Mouse (Mus musculus) thymus, adult 2 months (tissue): ENCODE data around the gene Tyrobp. TPM values are rescaled to one million over a fixed set of nuclear protein-coding genes. Genes with fewer than 3 reads are reported as not detected.

Source experiments
- DNase-seq: peaks from one replicate; pipeline ENCODE4 v3.0.0; 2021
- H3K27ac ChIP-seq: fragments of 200-500 bp; 2 replicates; pipeline ENCODE4 v1.5.1; 2012; ENCODE audit warnings: low read length, control low read depth; ENCODE audit not compliant: control insufficient read depth, insufficient read depth
- H3K27me3 ChIP-seq: fragments of 200-500 bp; 2 replicates; pipeline ENCODE4 v1.6.1; 2012; ENCODE audit warnings: mild to moderate bottlenecking, low read length, moderate library complexity, mixed read lengths; ENCODE audit not compliant: control insufficient read depth, insufficient read depth
- H3K36me3 ChIP-seq: fragments of 200-500 bp; 2 replicates; pipeline ENCODE4 v1.6.1; 2012; ENCODE audit warnings: mild to moderate bottlenecking, low read length, moderate library complexity; ENCODE audit not compliant: control insufficient read depth, insufficient read depth
- H3K4me1 ChIP-seq: fragments of 200-500 bp; replicated peaks from 2 replicates; pipeline ENCODE4 v1.6.1; 2012; ENCODE audit warnings: low read length; ENCODE audit not compliant: control insufficient read depth, insufficient read depth
- H3K4me3 ChIP-seq: fragments of 200-500 bp; 2 replicates; pipeline ENCODE4 v1.5.1; 2012; ENCODE audit warnings: mild to moderate bottlenecking, low read length, control low read depth, moderate library complexity; ENCODE audit not compliant: control insufficient read depth, insufficient read depth
- CTCF ChIP-seq: fragments of 200-500 bp; IDR thresholded peaks from 2 replicates; pipeline ENCODE4 v1.5.1; 2012; ENCODE audit warnings: mild to moderate bottlenecking, control low read depth, low read length, moderate library complexity, borderline replicate concordance; ENCODE audit not compliant: control insufficient read depth, poor library complexity, insufficient read depth; ENCODE audit errors: extremely low read depth
- POLR2A ChIP-seq: fragments of 200-500 bp; IDR thresholded peaks from 2 replicates; pipeline ENCODE4 v1.6.1; 2012; ENCODE audit warnings: mild to moderate bottlenecking, low read length, control low read depth, moderate library complexity; ENCODE audit not compliant: control insufficient read depth, poor library complexity, insufficient read depth; ENCODE audit errors: extremely low read depth
- WGBS: fragments of 180-500 bp; shearing (Covaris S2); methylation state at CpG from one replicate; pipeline ENCODE4 v1.1.7; 2018; 5-methylcytosine and 5-hydroxymethylcytosine counted together
- polyA plus RNA-seq: library from polyadenylated mRNA; depleted of rRNA; stranded (reverse); fragments of >200 nt; gene quantifications from 2 replicates; pipeline ENCODE4 v1.2.3, GENCODE M21; 2012; rRNA removed

Tyrobp gene
- polyA plus RNA-seq: 273 and 417 TPM in 2 replicates

GRCm38 (mm10) chr7:30413596-30413995, at the start of gene Tyrobp:
TSS of gene Tyrobp (plus strand) at chr7:30413760.
- WGBS: 60% methylated on average over 5 of the region's 5 CpGs
- TF ChIP-seq CTCF (no peak), POLR2A (no peak)
- Histone ChIP-seq H3K27me3 (no peaks in the 10 kb centered on the region), H3K27ac (no peak within 1 kb of the TSS), H3K36me3 (no peaks in the 10 kb centered on the region), H3K4me1 (peaks cover 54% of the 10 kb centered on the region), H3K4me3 (no peak within 1 kb of the TSS; the same call in 1 of the 2 replicates)
- no peak for DNase-seq

GRCm38 (mm10) chr7:30367466-30367865, 46.1 kb upstream of the Tyrobp start:
- TF ChIP-seq POLR2A (no peak), CTCF (no peak)
- no peak overlapping the region for H3K4me3 ChIP-seq
- 77% methylated on average over 2 of the region's 2 CpGs for WGBS
- no peaks in the 10 kb centered on the region for H3K36me3 ChIP-seq
- H3K27me3 ChIP-seq: peaks cover 5% of the 10 kb centered on the region; the same call in 1 of the 2 replicates
- no peak overlapping the region for H3K27ac ChIP-seq
- DNase-seq: no peak
- H3K4me1 ChIP-seq: no peaks in the 10 kb centered on the region

DNA sequence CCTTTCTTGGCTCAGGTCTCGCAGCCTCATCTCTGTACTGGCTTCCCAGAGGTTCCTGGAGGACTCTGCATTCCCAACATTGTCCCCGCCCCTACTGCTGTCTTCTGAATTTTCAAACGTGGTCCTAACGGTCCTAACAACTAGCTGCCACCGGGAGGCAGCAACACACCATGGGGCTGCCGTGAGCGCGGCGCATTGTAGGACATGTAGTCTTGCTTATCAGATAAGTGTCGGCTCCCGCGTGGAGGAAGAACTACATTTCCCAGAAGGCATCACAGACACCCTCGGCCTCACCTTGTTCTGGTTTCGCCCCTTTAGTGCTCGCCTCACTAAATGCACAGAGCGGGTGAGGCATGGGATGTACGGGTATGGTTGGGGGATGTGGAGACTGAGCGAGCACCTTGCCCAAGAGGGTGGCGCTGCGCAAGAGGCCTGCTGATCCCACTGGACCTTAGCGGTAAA, 40.0 kb upstream of the Tyrobp start:
- peak; percentile 89 for DNase-seq
- no peaks in the 10 kb centered on the region for H3K27me3 ChIP-seq
- H3K27ac ChIP-seq: no peak overlapping the region
- peaks cover 2% of the 10 kb centered on the region; the same call in 1 of the 2 replicates for H3K4me1 ChIP-seq
- TF ChIP-seq POLR2A (no peak), CTCF (peak; percentile 96)
- no peak overlapping the region for H3K4me3 ChIP-seq
- H3K36me3 ChIP-seq: no peaks in the 10 kb centered on the region
- 1% methylated on average over 21 of the region's 21 CpGs for WGBS

DNA sequence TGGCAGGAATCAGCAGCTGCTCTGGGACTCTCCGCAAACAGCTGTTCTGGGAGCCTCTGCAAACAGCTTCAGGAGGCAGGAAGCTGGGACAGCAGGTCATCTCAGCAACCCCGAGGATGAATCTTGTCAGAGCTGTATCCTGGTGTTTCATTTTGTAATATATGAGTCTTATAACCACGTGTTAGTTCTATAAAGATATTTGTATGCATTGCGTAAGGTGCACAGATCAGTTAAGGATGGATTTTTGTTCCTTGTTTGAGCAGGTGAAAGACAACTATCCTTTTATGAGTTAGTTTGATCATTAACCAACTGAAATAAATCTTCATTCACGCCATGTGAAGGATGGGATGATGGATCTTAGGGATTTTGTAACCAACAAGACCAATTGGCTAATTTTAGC, 33.5 kb upstream of the Tyrobp start:
- no peak for DNase-seq
- WGBS: 68% methylated on average over 5 of the region's 5 CpGs
- TF ChIP-seq POLR2A (no peak), CTCF (no peak)
- Histone ChIP-seq H3K27me3 (no peaks in the 10 kb centered on the region), H3K4me1 (no peaks in the 10 kb centered on the region), H3K36me3 (no peaks in the 10 kb centered on the region), H3K27ac (no peak overlapping the region), H3K4me3 (no peak overlapping the region)

DNA sequence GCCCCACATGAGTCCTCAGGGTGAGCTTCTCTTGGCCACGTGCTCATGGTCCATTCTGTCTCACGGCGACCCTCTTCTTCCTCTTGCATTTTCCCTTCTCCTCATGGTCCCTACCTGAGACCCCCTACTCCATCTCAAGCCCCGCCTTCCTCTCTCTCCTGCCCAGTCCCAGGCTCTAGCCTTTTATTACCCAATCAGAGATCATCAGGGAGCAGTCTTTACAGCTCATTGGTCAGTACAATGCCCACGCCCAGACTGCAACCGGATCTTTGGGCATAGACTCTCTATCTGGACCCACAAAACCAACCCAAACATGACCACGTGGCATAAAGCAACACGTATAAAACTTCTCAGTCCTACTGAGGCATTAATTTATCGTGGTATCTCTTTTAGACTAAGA, 29.5 kb upstream of the Tyrobp start:
- TF ChIP-seq CTCF (no peak), POLR2A (no peak)
- 90% methylated on average over 9 of the region's 9 CpGs for WGBS
- no peak overlapping the region for H3K27ac ChIP-seq
- DNase-seq: no peak
- no peaks in the 10 kb centered on the region for H3K27me3 ChIP-seq
- no peaks in the 10 kb centered on the region for H3K36me3 ChIP-seq
- H3K4me1 ChIP-seq: no peaks in the 10 kb centered on the region
- no peak overlapping the region for H3K4me3 ChIP-seq

DNA sequence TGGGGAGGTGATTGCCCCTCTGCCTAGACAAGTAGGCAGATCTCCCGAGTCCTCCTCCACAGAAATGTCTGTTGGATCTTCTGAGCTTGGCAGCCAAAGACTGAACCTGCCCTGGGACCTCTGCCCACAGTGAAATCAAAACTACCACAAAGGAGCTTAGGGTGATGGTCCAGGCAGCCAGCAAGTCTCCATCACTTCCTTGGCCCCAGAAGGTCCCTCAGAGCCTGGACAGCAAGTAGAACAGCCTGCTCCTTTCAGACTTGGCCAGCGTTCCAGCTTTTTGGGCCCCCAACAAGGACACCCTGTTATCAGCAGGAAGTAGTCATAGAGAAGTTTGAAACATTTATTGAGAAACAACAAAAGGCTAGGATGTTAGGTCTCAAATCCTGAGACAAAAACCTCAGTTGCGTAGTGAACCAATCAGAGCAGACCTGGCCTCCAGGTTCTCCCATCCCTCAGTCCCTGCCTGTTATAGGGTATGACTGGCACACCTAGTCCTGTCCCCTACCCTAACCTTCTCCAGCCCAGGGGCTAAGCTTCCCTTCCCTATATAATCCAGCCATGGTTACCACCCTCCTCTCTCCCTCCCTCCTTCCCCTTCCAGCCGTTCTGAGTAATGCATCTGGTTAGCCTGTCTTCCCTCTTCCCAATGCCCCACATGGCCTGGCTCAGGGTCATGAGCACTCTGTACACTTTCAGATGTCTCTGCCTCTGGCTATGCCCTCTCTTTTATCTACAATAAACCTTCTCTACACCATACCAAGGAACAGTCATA, 20.6 kb upstream of the Tyrobp start:
- Histone ChIP-seq H3K4me3 (peak overlapping the region; percentile 49), H3K4me1 (peaks cover 17% of the 10 kb centered on the region), H3K27me3 (no peaks in the 10 kb centered on the region), H3K27ac (peak overlapping the region; percentile 93), H3K36me3 (no peaks in the 10 kb centered on the region)
- DNase-seq: no peak
- 71% methylated on average over 4 of the region's 4 CpGs for WGBS
- no peak for TF ChIP-seq POLR2A
- TF ChIP-seq CTCF: no peak

DNA sequence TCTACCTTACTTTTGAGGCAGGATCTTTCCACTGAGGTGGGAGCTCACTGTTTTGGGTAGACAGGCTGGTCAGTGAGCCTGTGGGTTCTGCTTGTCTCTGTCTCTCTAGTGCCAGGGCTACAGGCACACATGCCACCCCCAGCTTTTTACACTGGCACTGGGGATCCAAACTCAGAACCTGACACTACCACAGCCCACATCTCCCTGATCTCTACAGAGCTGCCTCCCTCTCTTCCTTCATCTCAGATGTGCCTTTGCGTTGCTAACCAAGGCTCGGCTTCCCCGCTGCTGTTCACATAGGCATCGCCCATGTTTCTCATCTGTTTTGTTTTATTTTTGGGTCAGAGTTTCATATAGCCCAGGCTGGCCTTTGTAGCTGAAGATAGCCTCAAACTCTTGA, 19.9 kb upstream of the Tyrobp start:
- WGBS: 11% methylated on average over 4 of the region's 4 CpGs
- peak overlapping the region; percentile 25 for H3K4me3 ChIP-seq
- DNase-seq: no peak
- peak overlapping the region; percentile 93 for H3K27ac ChIP-seq
- TF ChIP-seq POLR2A (no peak), CTCF (no peak)
- H3K4me1 ChIP-seq: peaks cover 17% of the 10 kb centered on the region
- H3K36me3 ChIP-seq: no peaks in the 10 kb centered on the region
- H3K27me3 ChIP-seq: no peaks in the 10 kb centered on the region

- no peaks in the 10 kb centered on the region for H3K27me3 ChIP-seq
- peak; percentile 72 for DNase-seq
- H3K4me3 ChIP-seq: peak overlapping the region; percentile 27
- under 1% methylated on average over 11 of the region's 11 CpGs for WGBS
- H3K36me3 ChIP-seq: no peaks in the 10 kb centered on the region
- H3K27ac ChIP-seq: peak overlapping the region; percentile 94
- H3K4me1 ChIP-seq: peaks cover 17% of the 10 kb centered on the region
- TF ChIP-seq CTCF: 0 out of 2 replicates have a peak, but pooled peaks have one; percentile 25
- TF ChIP-seq POLR2A: 0 out of 2 replicates have a peak, but pooled peaks have one; percentile 13
These were observed 19.2 kb upstream of the Tyrobp start for GRCm38 (mm10) chr7:30394379-30394778.
